Mouse (Mus musculus) left cerebral cortex, adult 9 months (tissue): Measurements from ENCODE around the gene Olfr272.

Experiments
- DNase-seq, 2 experiments: peaks; one replicate each; pipeline ENCODE4 v3.0.0; 2022; ENCODE audit warnings: low spot score in 2 of 2

The Olfr272 gene

GRCm38 (mm10) chr4:52919078-52919477 lies at the start of gene Olfr272:
Gene Olfr272 (minus strand): TSS chr4:52919178.
- DNase-seq, result no peak

GRCm38 (mm10) chr4:52964247-52964646 lies 45.3 kb upstream of the Olfr272 start, which contains the start of gene Olfr270:
Gene Olfr270 (plus strand): TSS chr4:52964547.
- no peak for DNase-seq

- DNase-seq, result peak; percentile 3 to 70
Observed at GRCm38 (mm10) chr4:52958693-52959092, 39.7 kb upstream of the Olfr272 start.

- DNase-seq, result no peak
Observed at GRCm38 (mm10) chr4:52949005-52949404, 30.0 kb upstream of the Olfr272 start.

GRCm38 (mm10) chr4:52946665-52947064 lies 27.7 kb upstream of the Olfr272 start:
- DNase-seq, result no peak

GRCm38 (mm10) chr4:52930480-52930879 lies 11.5 kb upstream of the Olfr272 start:
- no peak for DNase-seq

GRCm38 (mm10) chr4:52917311-52917688 lies 1.7 kb downstream of the Olfr272 start:
- DNase-seq, result no peak

- DNase-seq, result no peak
Observed at GRCm38 (mm10) chr4:52916659-52917310, 2.2 kb downstream of the Olfr272 start.

- DNase-seq, result no peak
Observed at GRCm38 (mm10) chr4:52912409-52912808, 6.6 kb downstream of the Olfr272 start.

GRCm38 (mm10) chr4:52909542-52909941 lies 9.4 kb downstream of the Olfr272 start:
- no peak for DNase-seq

- DNase-seq, result peak in 1 of 2 experiments; percentile 3
Observed at GRCm38 (mm10) chr4:52864156-52864555, 54.8 kb downstream of the Olfr272 start.
